Mouse (Mus musculus): ENCODE data around the gene Grwd1. TPM values are rescaled to one million over a fixed set of nuclear protein-coding genes. Genes with fewer than 3 reads are reported as not detected.

Grwd1 gene
- polyA plus RNA-seq (2012; ENCODE audit: low replicate concordance), result 20.9 and 22.6 TPM in 2 replicates

DNA sequence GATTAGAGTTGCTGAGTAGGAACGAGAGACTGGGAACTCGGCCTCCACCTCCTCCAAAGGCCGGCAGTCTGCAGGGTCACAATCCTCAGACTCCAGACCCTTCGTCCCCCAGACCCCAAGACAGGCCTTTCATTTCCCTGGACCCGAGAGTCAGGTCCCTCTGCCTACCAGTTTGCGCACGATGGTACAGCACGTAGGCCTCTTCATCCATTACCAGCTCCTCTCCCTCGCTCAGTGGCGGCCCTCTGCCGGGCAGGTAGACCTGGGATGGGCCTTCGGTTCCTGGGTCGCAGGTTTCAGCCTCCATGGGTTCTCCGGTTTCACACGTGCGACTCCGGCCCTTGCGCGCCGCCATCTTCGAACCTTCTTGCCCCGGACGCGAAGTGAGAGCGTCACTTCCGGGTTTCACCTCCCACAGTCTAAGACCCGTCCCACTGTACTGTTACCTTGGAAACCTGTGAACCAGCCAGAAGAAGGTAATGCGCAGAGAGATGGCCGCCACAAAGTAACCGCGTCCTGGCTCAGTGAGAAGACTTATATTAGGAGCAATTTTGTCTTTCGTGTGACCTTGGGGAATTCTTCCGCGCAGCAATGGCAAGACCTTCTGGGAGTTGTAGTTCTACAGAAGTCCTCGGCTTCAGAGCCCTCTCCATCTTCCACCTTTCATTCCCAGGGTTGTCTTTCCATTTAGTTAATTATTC, at the start of gene Grwd1:
TSS of gene Grwd1 (minus strand) at position 518 of the 701 bp plus-strand sequence.

DNA sequence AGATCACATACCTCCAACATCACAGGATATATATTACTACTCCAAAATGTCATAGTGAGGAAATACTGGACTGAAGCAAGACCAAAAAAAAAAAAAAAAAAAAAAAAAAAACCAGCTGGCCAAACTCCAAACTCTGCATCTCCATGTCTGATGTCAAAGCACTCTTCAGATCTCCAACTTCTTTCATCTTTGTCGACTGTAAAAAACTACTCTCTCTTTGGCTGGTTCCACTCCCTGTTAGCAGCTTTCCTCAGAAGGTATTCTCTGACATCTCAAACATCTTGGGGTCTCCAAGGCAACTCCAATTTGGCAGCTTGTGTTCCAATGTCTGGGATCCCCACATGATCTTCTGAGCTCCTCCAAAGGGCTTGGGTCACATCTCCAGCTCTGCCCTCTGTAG, 47.5 kb upstream of the Grwd1 start, which contains the start of gene Grin2d:
TSS of gene Grin2d (minus strand) at position 101 of the 400 bp plus-strand sequence.

DNA sequence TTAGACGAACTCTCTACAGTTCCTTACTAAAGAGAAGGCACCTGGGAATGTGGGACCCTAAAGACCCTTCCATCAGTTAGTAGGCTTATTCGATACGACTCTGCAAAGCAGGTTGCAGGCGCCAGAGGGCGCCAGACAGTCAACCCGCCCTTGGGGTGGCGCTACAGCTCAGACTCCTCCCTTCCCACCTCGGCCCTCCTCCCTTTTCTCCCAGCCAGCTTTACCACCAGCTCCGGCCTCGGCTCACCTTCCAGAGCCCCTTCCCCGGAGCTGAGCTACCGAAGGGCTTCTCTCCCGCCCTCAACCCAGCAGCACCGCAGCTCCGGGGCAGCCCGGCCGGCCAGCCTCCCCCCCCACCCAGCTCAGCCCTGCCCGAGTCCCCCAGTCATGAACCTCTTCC, 41.9 kb upstream of the Grwd1 start, which contains the start of gene Kdelr1:
TSS of gene Kdelr1 (plus strand) at position 149 of the 400 bp plus-strand sequence.

DNA sequence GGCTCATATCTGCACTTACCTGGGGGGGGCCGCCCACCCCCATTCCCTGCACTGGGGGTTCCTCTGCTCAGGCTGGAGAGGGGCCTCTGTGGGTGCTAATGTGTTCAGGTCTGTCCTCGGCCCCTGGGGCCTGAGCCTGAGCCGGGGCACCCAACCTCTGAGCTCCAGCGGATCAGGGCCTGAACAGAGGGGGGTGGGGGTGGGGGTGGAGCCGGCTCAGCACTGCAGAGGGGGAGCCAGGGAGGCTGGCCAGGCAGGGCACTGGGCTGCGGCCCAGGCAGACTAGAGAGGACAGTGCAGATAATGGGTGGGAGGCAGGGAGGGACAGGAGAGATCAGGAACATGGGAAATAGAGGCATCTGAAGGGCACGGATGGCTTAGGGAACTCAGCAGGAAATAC, 6.1 kb downstream of the Grwd1 start, which contains the start of gene Kcnj14:
TSS of gene Kcnj14 (minus strand) at position 185 of the 400 bp plus-strand sequence.

DNA sequence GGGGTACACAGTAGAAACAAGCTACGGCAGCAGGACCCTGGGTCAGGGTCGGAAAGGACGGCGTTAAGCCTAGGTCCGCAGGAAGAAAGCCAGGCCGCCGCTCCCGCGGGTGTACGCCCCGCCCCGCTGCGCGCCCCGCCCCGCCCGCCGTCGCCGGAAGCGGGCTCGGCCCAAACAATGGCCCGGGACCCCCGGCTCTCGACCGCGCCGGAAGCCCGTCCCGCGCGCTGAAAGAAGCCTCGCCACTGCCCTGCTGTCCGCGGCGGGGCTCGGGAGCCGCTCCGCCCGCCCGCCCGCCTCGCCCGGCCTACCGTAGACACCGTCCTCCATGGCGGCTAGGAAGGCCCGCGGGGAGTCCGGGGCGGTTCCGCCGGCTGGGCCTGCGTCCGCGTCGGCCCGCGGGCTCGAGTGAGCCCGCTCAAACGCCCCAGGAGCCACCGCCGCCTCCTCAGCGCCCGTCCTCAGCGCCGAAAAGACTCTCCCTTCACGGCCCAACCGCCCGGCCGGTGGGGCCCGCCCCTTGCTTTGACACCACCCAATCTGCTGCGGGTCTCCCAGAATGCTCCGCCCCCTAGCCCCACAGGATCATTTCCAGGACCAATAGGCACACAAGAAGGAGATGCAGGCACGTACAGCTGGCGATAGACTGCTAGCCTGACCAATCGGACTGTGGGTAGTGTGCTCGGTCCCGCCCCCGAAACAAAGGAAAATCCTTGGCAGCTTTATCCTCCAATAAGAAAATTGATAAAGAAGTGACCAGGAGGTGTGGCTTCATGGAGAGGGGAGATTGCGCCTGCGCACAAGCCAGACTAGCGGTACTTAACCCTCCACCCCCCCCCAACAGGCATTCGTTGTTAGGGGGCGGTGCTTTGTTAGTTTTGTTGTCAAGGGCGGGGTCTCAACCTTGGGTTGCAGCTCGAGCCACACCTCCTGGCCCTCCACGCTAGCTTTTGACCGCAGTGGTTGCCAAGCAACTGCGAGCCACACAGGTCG, 16.7 kb downstream of the Grwd1 start, which contains the start of gene Cyth2:
TSS of gene Cyth2 (minus strand) at position 795 of the 993 bp plus-strand sequence.

DNA sequence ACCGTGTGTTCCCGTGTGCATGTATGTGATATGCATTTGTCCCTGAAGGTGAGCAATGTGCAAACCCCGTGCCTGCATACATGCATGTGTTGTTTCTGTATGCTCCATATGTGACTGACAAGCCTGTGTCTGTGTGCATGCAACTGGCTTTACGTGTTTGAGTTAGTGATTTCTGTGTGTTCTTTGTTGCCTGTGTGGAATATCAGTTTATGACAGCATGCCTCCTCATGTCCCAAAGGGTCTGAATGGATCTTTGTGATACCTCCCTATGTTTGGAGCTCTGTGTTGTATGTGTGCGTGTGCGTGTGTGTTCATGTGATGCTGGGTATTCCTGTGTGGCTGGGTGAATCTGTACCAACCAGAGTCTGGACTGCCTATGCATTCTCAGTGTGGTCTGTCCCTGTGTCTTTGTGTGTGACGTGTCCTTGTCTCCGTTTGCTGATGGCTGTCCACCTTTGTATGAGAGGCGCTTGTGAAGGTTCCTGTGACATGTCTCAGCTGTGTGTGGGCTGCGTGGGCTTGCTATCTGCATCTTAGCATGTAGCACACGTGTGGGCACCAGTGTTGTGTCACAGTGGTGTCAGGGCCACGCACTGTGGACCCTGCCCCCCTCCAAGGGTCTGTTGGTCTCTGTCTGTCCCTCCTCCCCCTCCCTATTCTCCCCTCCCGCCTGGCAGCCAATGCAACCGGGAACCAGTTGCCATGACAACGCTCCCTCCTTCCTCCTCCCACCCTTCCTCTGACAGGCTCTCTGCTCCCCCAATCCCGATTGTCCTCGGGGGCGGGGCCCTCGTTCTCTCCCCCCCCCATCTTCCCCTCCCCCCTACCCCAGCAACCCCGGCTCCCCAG, 46.0 kb downstream of the Grwd1 start, which contains the start of gene Sult2b1:
TSS of gene Sult2b1 (minus strand) at position 146 of the 849 bp plus-strand sequence.

DNA sequence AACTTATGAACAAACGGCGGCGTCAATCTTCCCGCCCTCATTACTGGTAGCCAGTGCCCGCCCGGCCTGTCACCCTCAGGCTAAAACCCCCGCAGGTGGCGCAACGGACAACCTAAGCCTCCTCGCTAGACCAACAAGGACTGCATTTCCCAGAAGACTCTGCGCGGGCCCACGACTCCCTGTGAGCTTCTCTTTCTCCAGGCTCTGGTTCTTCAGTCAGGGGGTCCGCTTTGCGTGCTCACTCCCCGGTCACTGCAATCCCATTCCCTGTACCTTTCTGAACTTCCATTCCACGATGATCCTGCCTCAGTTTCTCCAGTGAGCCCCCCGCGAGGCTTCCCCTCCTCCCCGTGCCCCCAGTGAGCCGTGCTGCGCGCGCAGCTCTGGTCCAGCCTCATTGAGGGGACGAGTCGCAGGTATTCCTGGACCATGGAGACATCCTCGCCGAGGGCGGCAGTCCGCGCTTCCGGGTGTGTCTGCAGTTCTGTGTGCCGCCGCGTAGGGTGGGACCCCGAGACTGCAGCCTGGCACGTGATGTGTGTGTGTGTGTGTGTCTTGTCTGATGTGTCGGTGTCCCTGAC, 47.1 kb downstream of the Grwd1 start, which contains the start of gene Lmtk3:
TSS of gene Lmtk3 (plus strand) at position 228 of the 581 bp plus-strand sequence.

Other genes starting within 250 kb of the Grwd1 start
- gene Fgf21, start 215.5 kb downstream of the Grwd1 start, polyA plus RNA-seq (2012; ENCODE audit: low replicate concordance), result 0.17 TPM in 1 of 2 replicates, not detected in the other
- gene Fut1, start 213.7 kb downstream of the Grwd1 start, polyA plus RNA-seq (2012; ENCODE audit: low replicate concordance), result 0.18 and 0.93 TPM in 2 replicates
- gene Izumo1, start 209.1 kb downstream of the Grwd1 start, polyA plus RNA-seq (2012; ENCODE audit: low replicate concordance), result 0.25 and 0.31 TPM in 2 replicates
- 3.0 and 3.6 TPM in 2 replicates for gene Rasip1, start 203.5 kb downstream of the Grwd1 start, polyA plus RNA-seq (2012; ENCODE audit: low replicate concordance)
- 0.20 and 0.42 TPM in 2 replicates for gene Mamstr, start 191.0 kb downstream of the Grwd1 start, polyA plus RNA-seq (2012; ENCODE audit: low replicate concordance)
- not detected in 2 replicates for gene Fut2, start 164.6 kb downstream of the Grwd1 start, polyA plus RNA-seq (2012; ENCODE audit: low replicate concordance)
- gene Ntn5, start 146.9 kb downstream of the Grwd1 start, polyA plus RNA-seq (2012; ENCODE audit: low replicate concordance), result 1.4 and 3.5 TPM in 2 replicates
- 0.18 and 0.44 TPM in 2 replicates for gene Sec1, start 136.5 kb downstream of the Grwd1 start, polyA plus RNA-seq (2012; ENCODE audit: low replicate concordance)
- gene Car11, start 131.1 kb downstream of the Grwd1 start, polyA plus RNA-seq (2012; ENCODE audit: low replicate concordance), result 1.5 and 3.9 TPM in 2 replicates
- 18.0 and 48.2 TPM in 2 replicates for gene Dbp, start 125.9 kb downstream of the Grwd1 start, polyA plus RNA-seq (2012; ENCODE audit: low replicate concordance)
- 7,990 and 13,125 TPM in 2 replicates for gene Rpl18, start 115.5 kb downstream of the Grwd1 start, polyA plus RNA-seq (2012; ENCODE audit: low replicate concordance)
- 102 and 136 TPM in 2 replicates for gene Sphk2, start 112.9 kb downstream of the Grwd1 start, polyA plus RNA-seq (2012; ENCODE audit: low replicate concordance)
- gene Fam83e, start 109.7 kb downstream of the Grwd1 start, polyA plus RNA-seq (2012; ENCODE audit: low replicate concordance), result 0.07 and 0.22 TPM in 2 replicates
- not detected in 2 replicates for gene Spaca4, start 105.1 kb downstream of the Grwd1 start, polyA plus RNA-seq (2012; ENCODE audit: low replicate concordance)
- 0.64 and 3.0 TPM in 2 replicates for gene Lmtk3, start 47.2 kb downstream of the Grwd1 start, polyA plus RNA-seq (2012; ENCODE audit: low replicate concordance)
- gene Sult2b1, start 46.3 kb downstream of the Grwd1 start, polyA plus RNA-seq (2012; ENCODE audit: low replicate concordance), result 0.58 TPM in 1 of 2 replicates, not detected in the other
- gene Cyth2, start 16.4 kb downstream of the Grwd1 start, polyA plus RNA-seq (2012; ENCODE audit: low replicate concordance), result 74.7 and 269 TPM in 2 replicates
- gene Kcnj14, start 6.2 kb downstream of the Grwd1 start, polyA plus RNA-seq (2012; ENCODE audit: low replicate concordance), result 0.83 and 0.94 TPM in 2 replicates
- gene Kdelr1, start 41.8 kb upstream of the Grwd1 start, polyA plus RNA-seq (2012; ENCODE audit: low replicate concordance), result 299 and 848 TPM in 2 replicates
- 0.46 and 1.9 TPM in 2 replicates for gene Grin2d, start 47.4 kb upstream of the Grwd1 start, polyA plus RNA-seq (2012; ENCODE audit: low replicate concordance)
- 0.35 and 1.5 TPM in 2 replicates for gene Syngr4, start 65.8 kb upstream of the Grwd1 start, polyA plus RNA-seq (2012; ENCODE audit: low replicate concordance)
- 27.4 and 28.4 TPM in 2 replicates for gene Tmem143, start 66.0 kb upstream of the Grwd1 start, polyA plus RNA-seq (2012; ENCODE audit: low replicate concordance)
- gene Emp3, start 90.5 kb upstream of the Grwd1 start, polyA plus RNA-seq (2012; ENCODE audit: low replicate concordance), result 151 and 256 TPM in 2 replicates
- gene Ccdc114, start 93.1 kb upstream of the Grwd1 start, polyA plus RNA-seq (2012; ENCODE audit: low replicate concordance), result 3.1 TPM in 2 replicates
- not detected in 2 replicates for gene Abcc6, start 199.4 kb upstream of the Grwd1 start, polyA plus RNA-seq (2012; ENCODE audit: low replicate concordance)
- gene Nomo1, start 202.8 kb upstream of the Grwd1 start, polyA plus RNA-seq (2012; ENCODE audit: low replicate concordance), result 23.2 and 27.7 TPM in 2 replicates

Measured in hematopoietic multipotent progenitor cell, adult 10-12 weeks (in vitro differentiated cells).